Mouse (Mus musculus) urinary bladder, adult 2 months (tissue): ENCODE data around the gene Mnat1. TPM values are rescaled to one million over a fixed set of nuclear protein-coding genes. Genes with fewer than 3 reads are reported as not detected.

ENCODE experiments used
- DNase-seq: peaks from one replicate; pipeline ENCODE4 v3.0.0; 2022; ENCODE audit warnings: low spot score
- polyA plus RNA-seq: library from polyadenylated mRNA; depleted of rRNA; stranded (reverse); fragments of >200 nt; gene quantifications from 2 replicates; pipeline ENCODE4 v1.2.3, GENCODE M21; 2012; rRNA removed

Mnat1 gene
- polyA plus RNA-seq, 1 experiment: 19.7 TPM

DNA sequence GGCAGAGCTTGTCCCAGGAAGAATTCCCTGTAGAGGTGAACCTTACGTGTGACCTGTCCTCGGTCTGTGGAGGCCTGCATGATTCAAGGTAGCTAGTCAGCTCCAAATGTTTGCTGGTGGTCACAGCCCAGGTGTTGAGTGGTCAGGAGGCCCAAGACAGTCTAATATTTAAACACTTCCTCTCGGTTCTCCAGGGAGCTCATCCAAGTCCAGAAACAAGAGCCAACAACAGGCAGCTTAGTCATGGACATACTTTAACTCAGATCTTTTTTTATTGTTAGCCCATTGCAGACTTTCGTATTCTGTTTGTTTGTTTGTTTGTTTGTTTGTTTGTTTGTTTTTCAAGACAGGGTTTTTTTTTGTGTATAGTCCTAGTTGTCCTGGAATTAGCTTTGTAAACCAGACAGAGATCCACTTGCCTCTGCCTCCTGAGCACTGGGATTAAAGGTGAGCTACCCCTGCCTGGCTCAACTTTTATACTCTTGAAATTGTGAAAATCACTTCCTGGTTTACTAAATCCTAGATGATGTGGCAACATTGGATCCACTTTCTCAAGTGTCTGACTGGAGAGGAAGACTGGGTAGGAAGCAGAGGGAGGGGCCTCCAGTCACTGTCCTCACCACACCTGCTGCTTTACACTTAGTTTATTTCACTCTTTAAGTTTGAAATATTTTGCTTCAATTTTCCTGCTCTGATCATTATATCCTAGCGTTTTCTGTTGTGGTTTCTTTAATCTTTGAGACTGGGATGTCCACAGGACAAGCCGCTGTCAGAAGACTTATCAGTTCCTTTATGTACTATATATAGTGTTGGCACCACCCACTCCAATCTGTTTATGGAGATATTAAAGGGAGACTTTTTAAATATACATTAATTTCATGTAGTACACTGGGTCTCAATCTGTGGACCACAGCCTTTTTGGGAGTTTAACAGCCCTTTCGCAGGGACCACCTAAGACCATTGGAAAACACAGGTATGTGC is 194.5 kb downstream of the Mnat1 start:
- DNase-seq: no peak

Other genes with a start within 250 kb of the Mnat1 start
- gene Six6, start 183.8 kb upstream of the Mnat1 start, polyA plus RNA-seq: not detected in 2 replicates
- gene 4930447C04Rik, start 182.9 kb upstream of the Mnat1 start, polyA plus RNA-seq: 2.0 and 3.4 TPM in 2 replicates
- gene Six1, start 69.8 kb upstream of the Mnat1 start, polyA plus RNA-seq: 1.1 and 1.8 TPM in 2 replicates
- 3.9 and 4.0 TPM in 2 replicates for gene Six4, start 10.3 kb upstream of the Mnat1 start, polyA plus RNA-seq
- 13.6 and 14.0 TPM in 2 replicates for gene Trmt5, start 163.0 kb downstream of the Mnat1 start, polyA plus RNA-seq
- 14.6 and 18.2 TPM in 2 replicates for gene Slc38a6, start 163.1 kb downstream of the Mnat1 start, polyA plus RNA-seq